Mouse (Mus musculus) kidney, embryonic 16.5 days (tissue): ENCODE data around the gene Cdc42. TPM values are rescaled to one million over a fixed set of nuclear protein-coding genes. Genes with fewer than 3 reads are reported as not detected.

Source experiments
- ATAC-seq: fragments of 200-750 bp; cut with Nextera tagmentation; 2 replicates; pipeline ENCODE4 v1.8.0; 2017; ENCODE audit warnings: moderate TSS enrichment; ENCODE audit not compliant: low FRiP score, low TSS enrichment
- H3K27ac ChIP-seq: fragments of 300-500 bp; sonication (generic); 2 replicates; pipeline ENCODE4 v1.5.1; 2014; ENCODE audit warnings: low read length
- H3K27me3 ChIP-seq: fragments of 300-500 bp; sonication (generic); 2 replicates; pipeline ENCODE4 v1.6.1; 2014; ENCODE audit warnings: low read length, control low read depth, mixed read lengths; ENCODE audit not compliant: insufficient read depth
- H3K36me3 ChIP-seq: fragments of 300-500 bp; sonication (generic); 2 replicates; pipeline ENCODE4 v1.6.1; 2014; ENCODE audit warnings: low read length, control low read depth, mixed read lengths; ENCODE audit not compliant: insufficient read depth
- H3K4me1 ChIP-seq: fragments of 300-500 bp; sonication (generic); 2 replicates; pipeline ENCODE4 v1.6.1; 2014; ENCODE audit warnings: low read length, control low read depth, mixed read lengths; ENCODE audit not compliant: insufficient read depth
- H3K4me2 ChIP-seq: fragments of 300-500 bp; sonication (generic); replicated peaks from 2 replicates; pipeline ENCODE4 v1.6.1; 2014; ENCODE audit warnings: low read depth, low read length
- H3K4me3 ChIP-seq: fragments of 300-500 bp; sonication (generic); 2 replicates; pipeline ENCODE4 v1.5.1; 2014; ENCODE audit warnings: mild to moderate bottlenecking, low read length
- H3K9ac ChIP-seq: fragments of 300-500 bp; sonication (generic); replicated peaks from 2 replicates; pipeline ENCODE4 v1.6.1; 2014; ENCODE audit warnings: low read length
- H3K9me3 ChIP-seq: fragments of 300-500 bp; sonication (generic); 2 replicates; pipeline ENCODE4 v1.6.1; 2016; ENCODE audit warnings: low read length, control low read depth
- WGBS: fragments of 180-500 bp; shearing (Covaris S2); extraction: QIAGEN DNeasy Blood & Tissue Kit; methylation state at CpG from one replicate; pipeline ENCODE4 v1.1.7; 2014; 5-methylcytosine and 5-hydroxymethylcytosine counted together
- polyA plus RNA-seq: library from polyadenylated mRNA; unstranded; fragments of >200 nt; fragmentation: Nextera tagmentation; extraction: Ambion mirVana; gene quantifications from 2 replicates; pipeline ENCODE4 v1.2.1, GENCODE M21; 2015

The Cdc42 gene
- 739 and 758 TPM in 2 replicates for polyA plus RNA-seq

- Histone ChIP-seq H3K4me1 (peaks cover 27% of the 10 kb centered on the region), H3K9me3 (no peaks in the 10 kb centered on the region), H3K27me3 (no peaks in the 10 kb centered on the region), H3K4me3 (peak within 1 kb of the TSS; percentile 97), H3K36me3 (no peaks in the 10 kb centered on the region), H3K4me2 (peak within 1 kb of the TSS; percentile 66), H3K27ac (peak within 1 kb of the TSS; percentile 97), H3K9ac (peak within 1 kb of the TSS; percentile 100)
- ATAC-seq, result peak; percentile 97
- under 1% methylated on average over 35 of the region's 44 CpGs for WGBS
Observed at GRCm38 (mm10) chr4:137357517-137358254, at the start of gene Cdc42. Gene Cdc42, minus strand, starts transcription at chr4:137357720.

GRCm38 (mm10) chr4:137405571-137405970 is 48.1 kb upstream of the Cdc42 start:
- no peaks in the 10 kb centered on the region for H3K36me3 ChIP-seq
- no peaks in the 10 kb centered on the region for H3K4me1 ChIP-seq
- H3K9ac ChIP-seq, result no peak overlapping the region
- H3K27me3 ChIP-seq, result no peaks in the 10 kb centered on the region
- H3K4me2 ChIP-seq, result no peak overlapping the region
- H3K9me3 ChIP-seq, result no peaks in the 10 kb centered on the region
- H3K27ac ChIP-seq, result no peak overlapping the region
- 89% methylated on average over 3 of the region's 3 CpGs for WGBS
- ATAC-seq, result no peak
- no peak overlapping the region for H3K4me3 ChIP-seq

GRCm38 (mm10) chr4:137396641-137397525 is 39.4 kb upstream of the Cdc42 start:
- H3K4me1 ChIP-seq, result peaks cover 8% of the 10 kb centered on the region; the same call in 1 of the 2 replicates
- no peak overlapping the region for H3K4me2 ChIP-seq
- H3K27ac ChIP-seq, result no peak overlapping the region
- no peaks in the 10 kb centered on the region for H3K36me3 ChIP-seq
- H3K4me3 ChIP-seq, result no peak overlapping the region
- H3K9ac ChIP-seq, result no peak overlapping the region
- ATAC-seq, result no peak
- no peaks in the 10 kb centered on the region for H3K27me3 ChIP-seq
- 66% methylated on average over 15 of the region's 15 CpGs for WGBS
- no peaks in the 10 kb centered on the region for H3K9me3 ChIP-seq

DNA sequence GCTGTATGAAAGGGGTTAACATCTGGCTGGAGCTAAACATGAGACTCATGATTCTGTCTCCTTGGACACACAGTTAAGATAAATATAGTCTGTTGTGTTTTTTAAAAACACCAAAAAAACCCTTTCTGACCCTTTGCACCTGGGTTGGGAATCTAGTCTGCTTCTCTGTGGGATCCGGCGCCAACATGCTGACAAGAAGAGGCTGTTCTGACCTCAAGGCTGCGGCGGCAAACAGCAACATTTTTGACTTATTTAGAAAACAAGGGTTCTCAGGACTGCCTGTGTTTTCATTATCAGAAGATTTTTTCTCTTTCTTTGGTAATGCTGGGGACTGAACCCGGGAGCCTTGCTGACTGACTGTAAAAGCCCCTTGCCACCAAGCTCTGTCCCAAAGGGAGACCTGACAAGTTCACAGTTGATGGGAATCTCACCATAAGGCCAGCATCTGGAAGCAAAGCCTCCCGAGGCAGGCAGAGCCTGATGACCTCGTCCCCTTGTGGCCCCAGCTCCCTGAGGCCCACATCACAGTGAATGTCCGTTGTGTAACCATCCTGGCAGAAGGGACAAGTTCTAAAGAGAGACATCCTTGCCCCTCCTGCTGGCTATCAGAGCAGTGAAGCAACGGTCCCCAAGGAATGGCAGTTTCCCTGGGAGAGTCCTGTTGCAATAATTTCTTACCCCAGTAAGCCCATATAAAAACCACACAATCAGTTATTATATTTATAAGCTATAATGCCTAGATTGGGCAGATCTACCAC is 36.0 kb upstream of the Cdc42 start:
- H3K4me1 ChIP-seq, result peaks cover 14% of the 10 kb centered on the region
- WGBS, result 46% methylated on average over 9 of the region's 9 CpGs
- ATAC-seq, result no peak
- no peaks in the 10 kb centered on the region for H3K9me3 ChIP-seq
- H3K27ac ChIP-seq, result peak overlapping the region; percentile 22; the same call in 1 of the 2 replicates
- no peak overlapping the region for H3K4me3 ChIP-seq
- no peak overlapping the region for H3K4me2 ChIP-seq
- H3K9ac ChIP-seq, result no peak overlapping the region
- H3K27me3 ChIP-seq, result no peaks in the 10 kb centered on the region
- H3K36me3 ChIP-seq, result no peaks in the 10 kb centered on the region

- 66% methylated on average over 9 of the region's 9 CpGs for WGBS
- H3K9ac ChIP-seq, result no peak overlapping the region
- no peak overlapping the region for H3K4me3 ChIP-seq
- 0 out of 2 replicates have a peak overlapping the region, but pooled peaks have one; percentile 16 for H3K27ac ChIP-seq
- H3K9me3 ChIP-seq, result no peaks in the 10 kb centered on the region
- no peaks in the 10 kb centered on the region for H3K36me3 ChIP-seq
- no peak overlapping the region for H3K4me2 ChIP-seq
- H3K27me3 ChIP-seq, result no peaks in the 10 kb centered on the region
- ATAC-seq, result no peak
- peaks cover 14% of the 10 kb centered on the region for H3K4me1 ChIP-seq
Observed at GRCm38 (mm10) chr4:137392874-137393273, 35.4 kb upstream of the Cdc42 start.

GRCm38 (mm10) chr4:137391287-137391686 is 33.8 kb upstream of the Cdc42 start:
- Histone ChIP-seq H3K36me3 (no peaks in the 10 kb centered on the region), H3K4me3 (no peak overlapping the region), H3K27ac (no peak overlapping the region), H3K9ac (no peak overlapping the region), H3K4me2 (no peak overlapping the region), H3K9me3 (no peaks in the 10 kb centered on the region), H3K27me3 (no peaks in the 10 kb centered on the region), H3K4me1 (peaks cover 14% of the 10 kb centered on the region)
- no peak for ATAC-seq
- WGBS, result 87% methylated on average over 3 of the region's 3 CpGs

DNA sequence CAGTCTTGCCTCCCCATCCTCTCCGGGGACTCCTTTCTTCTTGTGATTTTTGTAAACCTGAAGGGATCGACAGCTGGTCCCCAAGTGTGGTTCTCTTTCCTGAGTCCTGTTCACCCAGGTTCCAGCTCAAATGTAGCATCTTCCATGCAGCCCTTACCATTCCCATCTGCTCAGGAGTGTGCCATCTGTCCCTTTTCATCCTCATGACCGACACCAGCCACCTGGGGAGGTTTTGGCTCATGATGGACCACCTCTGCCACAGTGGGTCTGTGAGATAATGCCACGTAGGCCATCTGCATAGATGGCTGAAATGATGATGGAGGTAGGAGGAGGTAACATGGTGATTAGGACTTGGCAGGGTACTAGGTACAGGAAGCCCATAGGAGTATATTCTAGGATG is 32.7 kb upstream of the Cdc42 start:
- H3K27ac ChIP-seq, result no peak overlapping the region
- no peak overlapping the region for H3K4me2 ChIP-seq
- H3K27me3 ChIP-seq, result no peaks in the 10 kb centered on the region
- 95% methylated on average over 4 of the region's 4 CpGs for WGBS
- H3K4me3 ChIP-seq, result no peak overlapping the region
- no peaks in the 10 kb centered on the region for H3K9me3 ChIP-seq
- H3K9ac ChIP-seq, result no peak overlapping the region
- ATAC-seq, result no peak
- H3K4me1 ChIP-seq, result peaks cover 14% of the 10 kb centered on the region
- no peaks in the 10 kb centered on the region for H3K36me3 ChIP-seq

DNA sequence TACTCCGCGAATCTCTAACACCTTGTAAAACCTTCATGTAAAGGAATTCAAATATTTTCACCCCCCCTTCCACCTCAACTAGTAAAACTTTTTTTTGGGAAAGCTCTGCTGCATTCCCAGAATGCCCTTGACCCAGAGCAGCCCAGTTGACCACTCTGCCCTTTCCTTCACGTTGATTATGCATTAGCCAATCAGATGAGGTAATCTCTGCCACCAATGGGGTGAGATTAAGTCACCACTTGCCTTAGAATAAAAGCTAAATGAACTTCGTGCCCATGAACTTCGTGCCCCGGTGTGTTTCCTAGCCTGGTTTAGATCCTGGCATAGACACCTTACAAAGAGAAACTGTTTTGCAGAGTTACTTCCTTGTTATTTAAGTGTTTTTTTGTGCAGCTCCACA is 31.5 kb upstream of the Cdc42 start:
- peak overlapping the region; percentile 91 for H3K4me2 ChIP-seq
- H3K4me1 ChIP-seq, result peaks cover 14% of the 10 kb centered on the region
- H3K27me3 ChIP-seq, result no peaks in the 10 kb centered on the region
- ATAC-seq, result no peak
- 48% methylated on average over 6 of the region's 6 CpGs for WGBS
- no peaks in the 10 kb centered on the region for H3K36me3 ChIP-seq
- peak overlapping the region; percentile 82 for H3K9ac ChIP-seq
- no peaks in the 10 kb centered on the region for H3K9me3 ChIP-seq
- H3K27ac ChIP-seq, result peak overlapping the region; percentile 97
- peak overlapping the region; percentile 76 for H3K4me3 ChIP-seq

DNA sequence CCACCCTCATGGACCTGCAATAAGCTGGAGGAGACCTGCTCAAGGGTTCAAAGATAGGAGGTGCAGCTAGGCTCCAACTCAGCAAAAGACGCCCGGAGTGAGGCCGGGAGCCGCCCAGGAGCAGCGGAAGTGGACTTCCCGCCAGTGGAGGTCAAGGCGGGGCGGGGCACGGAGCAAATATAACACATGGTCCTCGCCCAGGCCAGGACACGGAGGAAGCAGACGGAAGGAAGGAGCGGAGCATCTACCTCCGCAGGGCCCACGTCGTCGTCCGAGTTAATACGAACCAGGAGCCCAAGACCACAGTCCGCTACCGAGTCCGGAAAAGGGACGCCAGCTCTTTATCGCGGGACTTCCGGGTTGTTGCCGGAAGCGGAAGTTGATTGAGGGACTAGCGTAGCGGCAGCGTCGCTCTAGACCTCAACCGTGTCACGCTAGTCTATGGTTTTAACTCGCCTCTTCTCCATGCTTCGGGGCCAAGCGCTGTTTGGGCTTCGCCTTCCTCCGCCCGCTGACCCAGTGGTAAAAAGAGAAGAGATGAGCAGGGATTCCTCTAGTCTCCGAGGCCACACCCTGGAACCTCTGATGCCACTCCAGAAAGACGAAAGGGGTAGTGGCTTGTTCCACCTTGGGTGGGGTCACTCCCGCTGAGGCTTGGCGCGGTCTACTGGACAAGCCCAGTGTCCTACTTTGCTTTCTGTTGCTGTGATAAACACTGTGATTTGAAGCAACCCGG is 30.7 kb upstream of the Cdc42 start:
- Histone ChIP-seq H3K36me3 (no peaks in the 10 kb centered on the region), H3K9ac (peak overlapping the region; percentile 82), H3K4me1 (peaks cover 14% of the 10 kb centered on the region), H3K4me2 (peak overlapping the region; percentile 91), H3K4me3 (peak overlapping the region; percentile 76), H3K27me3 (no peaks in the 10 kb centered on the region), H3K9me3 (no peaks in the 10 kb centered on the region), H3K27ac (peak overlapping the region; percentile 97)
- WGBS, result under 1% methylated on average over 46 of the region's 46 CpGs
- peak; percentile 95 for ATAC-seq
